Mouse (Mus musculus) heart, adult 2 months (tissue): ENCODE results near the gene Nup107.

Source experiments
- CTCF ChIP-seq: fragments of 200-600 bp; IDR thresholded peaks from 2 replicates; pipeline ENCODE4 v1.8.1; 2022; ENCODE audit warnings: antibody characterized with exemption, mild to moderate bottlenecking, moderate library complexity
- EP300 ChIP-seq: fragments of 200-500 bp; IDR thresholded peaks from 2 replicates; pipeline ENCODE4 v1.6.1; 2011; ENCODE audit warnings: low read depth, low read length, control low read depth; ENCODE audit not compliant: insufficient read depth
- POLR2A ChIP-seq: fragments of 200-500 bp; IDR thresholded peaks from 2 replicates; pipeline ENCODE4 v1.6.1; 2011; ENCODE audit warnings: mild to moderate bottlenecking, low read depth, low read length, control low read depth; ENCODE audit not compliant: insufficient read depth

DNA sequence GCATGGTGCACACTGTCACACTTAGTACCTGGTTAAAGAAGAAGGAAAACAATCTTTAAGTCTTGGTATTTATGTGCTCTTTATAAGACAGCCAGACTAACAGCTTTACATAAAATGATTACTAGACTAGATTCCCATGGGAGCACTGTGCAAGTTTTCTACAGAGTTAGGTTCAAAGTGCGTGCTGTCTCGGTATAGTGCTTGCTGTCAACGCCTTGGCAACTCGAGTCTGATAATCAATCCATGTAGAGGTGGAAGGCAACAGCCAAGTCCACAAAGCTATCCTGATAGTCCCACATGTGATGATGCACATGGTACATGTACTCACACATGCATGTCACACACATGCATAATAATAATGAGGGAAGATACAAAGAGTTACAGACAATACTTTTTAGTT is 32.1 kb upstream of the Nup107 start:
- no peak for TF ChIP-seq CTCF
- no peak for TF ChIP-seq EP300
- TF ChIP-seq POLR2A = no peak
